Mouse (Mus musculus): ENCODE results near the gene Pcyt1a. TPM values are rescaled to one million over a fixed set of nuclear protein-coding genes. Genes with fewer than 3 reads are reported as not detected.

Gene Pcyt1a
- 46.9 and 50.5 TPM in 2 replicates for polyA plus RNA-seq (2015; fragmentation: Nextera tagmentation; extraction: Ambion mirVana)

GRCm38 (mm10) chr16:32430474-32431046 is at the start of gene Pcyt1a:
Pcyt1a (plus strand) TSS chr16:32430921.
- Histone ChIP-seq H3K4me3 (ENCODE audit: low read length) (peak within 1 kb of the TSS; percentile 68), H3K9ac (ENCODE audit: low read depth, low read length) (peak within 1 kb of the TSS; percentile 83), H3K4me1 (ENCODE audit: control insufficient read depth, insufficient read depth, low read depth, low read length) (peaks cover 16% of the 10 kb centered on the region), H3K36me3 (ENCODE audit: control insufficient read depth, insufficient read depth, low read length) (no peaks in the 10 kb centered on the region), H3K27me3 (replicated peaks; ENCODE audit: control insufficient read depth, insufficient read depth, low read length) (no peaks in the 10 kb centered on the region), H3K4me2 (ENCODE audit: low read length) (peak within 1 kb of the TSS; percentile 80), H3K9me3 (ENCODE audit: control insufficient read depth, low read length) (no peaks in the 10 kb centered on the region), H3K27ac (ENCODE audit: low read depth, low read length) (peak within 1 kb of the TSS; percentile 92)
- under 1% methylated on average over 54 of the region's 54 CpGs for WGBS
- peak; percentile 99 for ATAC-seq

GRCm38 (mm10) chr16:32382901-32383300 is 47.8 kb upstream of the Pcyt1a start:
- H3K36me3 ChIP-seq (ENCODE audit: control insufficient read depth, insufficient read depth, low read length) = peaks cover 41% of the 10 kb centered on the region
- no peaks in the 10 kb centered on the region for H3K27me3 ChIP-seq (replicated peaks; ENCODE audit: control insufficient read depth, insufficient read depth, low read length)
- no peak overlapping the region for H3K27ac ChIP-seq (ENCODE audit: low read depth, low read length)
- ATAC-seq = no peak
- H3K4me2 ChIP-seq (ENCODE audit: low read length) = no peak overlapping the region
- H3K4me3 ChIP-seq (ENCODE audit: low read length) = no peak overlapping the region
- no peaks in the 10 kb centered on the region for H3K4me1 ChIP-seq (ENCODE audit: control insufficient read depth, insufficient read depth, low read depth, low read length)
- H3K9ac ChIP-seq (ENCODE audit: low read depth, low read length) = no peak overlapping the region
- H3K9me3 ChIP-seq (ENCODE audit: control insufficient read depth, low read length) = no peaks in the 10 kb centered on the region

GRCm38 (mm10) chr16:32384885-32385284 is 45.8 kb upstream of the Pcyt1a start:
- ATAC-seq = no peak
- Histone ChIP-seq H3K9me3 (ENCODE audit: control insufficient read depth, low read length) (no peaks in the 10 kb centered on the region), H3K4me3 (ENCODE audit: low read length) (no peak overlapping the region), H3K36me3 (ENCODE audit: control insufficient read depth, insufficient read depth, low read length) (peaks cover 28% of the 10 kb centered on the region), H3K4me1 (ENCODE audit: control insufficient read depth, insufficient read depth, low read depth, low read length) (no peaks in the 10 kb centered on the region), H3K4me2 (ENCODE audit: low read length) (no peak overlapping the region), H3K27ac (ENCODE audit: low read depth, low read length) (no peak overlapping the region), H3K9ac (ENCODE audit: low read depth, low read length) (no peak overlapping the region), H3K27me3 (replicated peaks; ENCODE audit: control insufficient read depth, insufficient read depth, low read length) (no peaks in the 10 kb centered on the region)
- 87% methylated on average over 2 of the region's 2 CpGs for WGBS

DNA sequence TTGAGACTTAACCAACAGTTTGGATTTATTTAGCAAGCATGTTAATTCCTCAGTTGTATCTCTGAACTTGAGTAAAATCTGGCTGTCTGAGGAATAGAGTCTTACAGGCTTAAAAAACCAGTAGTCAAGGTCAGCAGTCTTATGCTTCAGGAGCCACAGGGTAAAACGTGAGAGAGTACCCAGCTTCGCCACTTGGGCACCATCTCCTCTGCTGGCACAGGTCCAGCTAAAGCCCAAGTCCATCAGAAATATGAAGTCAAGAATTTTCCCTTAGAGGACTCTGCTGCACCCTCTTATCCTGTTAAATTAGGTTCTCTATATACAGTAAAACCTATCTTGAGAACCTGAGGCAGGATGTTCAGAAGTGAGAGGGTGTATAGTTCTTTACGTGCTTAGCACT is 43.9 kb upstream of the Pcyt1a start:
- Histone ChIP-seq H3K4me1 (ENCODE audit: control insufficient read depth, insufficient read depth, low read depth, low read length) (no peaks in the 10 kb centered on the region), H3K36me3 (ENCODE audit: control insufficient read depth, insufficient read depth, low read length) (peaks cover 26% of the 10 kb centered on the region), H3K27ac (ENCODE audit: low read depth, low read length) (no peak overlapping the region), H3K9ac (ENCODE audit: low read depth, low read length) (no peak overlapping the region), H3K4me3 (ENCODE audit: low read length) (no peak overlapping the region), H3K27me3 (replicated peaks; ENCODE audit: control insufficient read depth, insufficient read depth, low read length) (no peaks in the 10 kb centered on the region), H3K9me3 (ENCODE audit: control insufficient read depth, low read length) (no peaks in the 10 kb centered on the region), H3K4me2 (ENCODE audit: low read length) (no peak overlapping the region)
- no peak for ATAC-seq
- 81% methylated on average over 3 of the region's 3 CpGs for WGBS

DNA sequence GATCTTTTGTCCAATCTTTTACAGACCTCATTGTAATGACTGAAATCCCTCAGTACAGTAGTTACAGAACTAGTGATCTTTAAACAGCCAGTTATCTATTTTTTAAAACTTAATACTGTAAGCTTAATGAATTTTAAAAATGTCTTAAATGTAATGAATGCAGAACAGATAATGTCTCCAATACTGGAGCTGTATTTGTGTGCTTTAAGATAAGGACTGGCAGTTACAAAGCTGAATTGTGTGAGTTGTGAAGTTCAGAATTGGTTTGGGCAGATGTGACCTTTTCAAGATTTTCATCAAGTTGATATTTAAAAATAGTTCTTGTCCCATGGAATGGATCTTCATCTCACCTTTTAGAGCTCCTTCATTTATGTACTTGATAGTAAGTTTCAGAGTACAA is 41.7 kb upstream of the Pcyt1a start:
- Histone ChIP-seq H3K9me3 (ENCODE audit: control insufficient read depth, low read length) (no peaks in the 10 kb centered on the region), H3K27me3 (replicated peaks; ENCODE audit: control insufficient read depth, insufficient read depth, low read length) (no peaks in the 10 kb centered on the region), H3K36me3 (ENCODE audit: control insufficient read depth, insufficient read depth, low read length) (peaks cover 18% of the 10 kb centered on the region), H3K9ac (ENCODE audit: low read depth, low read length) (no peak overlapping the region), H3K4me2 (ENCODE audit: low read length) (no peak overlapping the region), H3K27ac (ENCODE audit: low read depth, low read length) (no peak overlapping the region), H3K4me1 (ENCODE audit: control insufficient read depth, insufficient read depth, low read depth, low read length) (no peaks in the 10 kb centered on the region), H3K4me3 (ENCODE audit: low read length) (no peak overlapping the region)
- no peak for ATAC-seq

- H3K27ac ChIP-seq (ENCODE audit: low read depth, low read length) = no peak overlapping the region
- ATAC-seq = no peak
- H3K4me3 ChIP-seq (ENCODE audit: low read length) = no peak overlapping the region
- H3K36me3 ChIP-seq (ENCODE audit: control insufficient read depth, insufficient read depth, low read length) = peaks cover 16% of the 10 kb centered on the region
- 94% methylated on average over 3 of the region's 3 CpGs for WGBS
- no peak overlapping the region for H3K9ac ChIP-seq (ENCODE audit: low read depth, low read length)
- no peak overlapping the region for H3K4me2 ChIP-seq (ENCODE audit: low read length)
- H3K4me1 ChIP-seq (ENCODE audit: control insufficient read depth, insufficient read depth, low read depth, low read length) = no peaks in the 10 kb centered on the region
- H3K27me3 ChIP-seq (replicated peaks; ENCODE audit: control insufficient read depth, insufficient read depth, low read length) = no peaks in the 10 kb centered on the region
- no peaks in the 10 kb centered on the region for H3K9me3 ChIP-seq (ENCODE audit: control insufficient read depth, low read length)
These were observed 40.9 kb upstream of the Pcyt1a start for GRCm38 (mm10) chr16:32389841-32390240.

DNA sequence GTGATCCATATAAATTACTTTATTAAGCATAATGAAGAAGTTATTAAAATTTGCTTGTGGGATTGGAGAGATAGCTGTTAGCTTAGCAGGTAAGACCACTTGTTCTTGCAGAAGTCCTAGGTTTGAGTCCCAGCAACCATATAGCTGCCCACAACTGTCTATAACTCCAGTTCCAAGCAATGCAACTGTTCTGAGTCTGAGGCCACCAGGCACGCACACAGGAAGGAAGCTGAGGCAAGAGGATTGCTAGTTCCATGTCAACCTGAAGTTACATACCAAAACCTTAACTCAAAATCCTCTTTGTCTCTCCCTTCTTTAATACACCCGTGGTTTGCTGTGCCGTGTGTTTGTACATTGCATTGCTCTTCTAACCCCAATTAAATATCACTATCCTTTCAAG is 39.8 kb upstream of the Pcyt1a start:
- Histone ChIP-seq H3K27ac (ENCODE audit: low read depth, low read length) (no peak overlapping the region), H3K4me1 (ENCODE audit: control insufficient read depth, insufficient read depth, low read depth, low read length) (no peaks in the 10 kb centered on the region), H3K9ac (ENCODE audit: low read depth, low read length) (no peak overlapping the region), H3K4me3 (ENCODE audit: low read length) (no peak overlapping the region), H3K4me2 (ENCODE audit: low read length) (no peak overlapping the region), H3K27me3 (replicated peaks; ENCODE audit: control insufficient read depth, insufficient read depth, low read length) (no peaks in the 10 kb centered on the region), H3K9me3 (ENCODE audit: control insufficient read depth, low read length) (no peaks in the 10 kb centered on the region), H3K36me3 (ENCODE audit: control insufficient read depth, insufficient read depth, low read length) (peaks cover 12% of the 10 kb centered on the region)
- ATAC-seq = no peak
- 91% methylated on average over 3 of the region's 3 CpGs for whole genome bisulfite sequencing

DNA sequence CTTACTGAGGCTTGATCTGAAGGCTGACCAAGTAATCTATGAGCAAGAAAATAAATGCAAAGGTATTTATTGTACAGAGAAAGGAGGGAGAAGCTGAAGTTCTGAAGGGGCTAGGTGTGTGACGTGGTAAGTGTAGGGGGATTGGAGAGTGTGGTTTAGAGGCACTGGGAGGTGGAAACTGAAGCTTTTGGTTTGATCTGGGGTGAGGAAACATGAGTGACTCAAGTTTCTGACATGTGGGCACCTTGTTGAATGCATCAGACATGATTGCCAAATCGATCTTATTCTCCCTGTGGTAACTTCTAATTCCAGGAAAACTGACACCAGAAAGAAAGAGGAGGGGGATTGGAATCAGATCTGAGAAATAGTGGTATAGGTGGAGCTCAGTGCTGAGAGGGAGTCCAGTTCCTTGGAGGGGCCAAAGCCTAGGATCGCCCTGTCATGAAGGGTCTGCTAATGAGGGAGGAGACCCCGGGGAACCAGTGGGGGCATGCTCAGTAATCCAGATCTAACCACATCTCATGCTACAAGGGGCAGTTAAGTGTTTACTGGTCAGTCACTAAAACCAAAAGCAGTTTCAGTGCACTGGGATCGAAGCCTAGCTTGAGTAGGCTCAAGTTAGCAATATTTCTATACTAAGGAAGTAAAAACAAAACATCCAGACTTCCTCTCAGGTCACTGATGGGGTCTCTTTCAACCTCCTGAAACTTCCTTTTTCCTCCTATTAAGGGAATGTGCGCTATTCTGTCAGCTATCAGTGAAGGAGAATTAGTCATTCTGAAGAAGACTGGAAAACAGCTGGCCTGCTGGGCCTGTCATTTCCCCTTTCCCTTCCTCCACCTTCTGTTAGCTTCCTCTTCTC is 34.8 kb upstream of the Pcyt1a start:
- no peak overlapping the region for H3K4me2 ChIP-seq (ENCODE audit: low read length)
- H3K27ac ChIP-seq (ENCODE audit: low read depth, low read length) = no peak overlapping the region
- H3K4me3 ChIP-seq (ENCODE audit: low read length) = no peak overlapping the region
- no peaks in the 10 kb centered on the region for H3K9me3 ChIP-seq (ENCODE audit: control insufficient read depth, low read length)
- no peak for ATAC-seq
- WGBS = 73% methylated on average over 6 of the region's 6 CpGs
- H3K4me1 ChIP-seq (ENCODE audit: control insufficient read depth, insufficient read depth, low read depth, low read length) = no peaks in the 10 kb centered on the region
- H3K27me3 ChIP-seq (replicated peaks; ENCODE audit: control insufficient read depth, insufficient read depth, low read length) = no peaks in the 10 kb centered on the region
- peaks cover 2% of the 10 kb centered on the region; the same call in 1 of the 2 replicates for H3K36me3 ChIP-seq (ENCODE audit: control insufficient read depth, insufficient read depth, low read length)
- no peak overlapping the region for H3K9ac ChIP-seq (ENCODE audit: low read depth, low read length)

GRCm38 (mm10) chr16:32396541-32396835 is 34.2 kb upstream of the Pcyt1a start:
- WGBS = 54% methylated on average over 3 of the region's 3 CpGs
- ATAC-seq = no peak
- H3K9ac ChIP-seq (ENCODE audit: low read depth, low read length) = no peak overlapping the region
- no peaks in the 10 kb centered on the region for H3K27me3 ChIP-seq (replicated peaks; ENCODE audit: control insufficient read depth, insufficient read depth, low read length)
- no peaks in the 10 kb centered on the region for H3K4me1 ChIP-seq (ENCODE audit: control insufficient read depth, insufficient read depth, low read depth, low read length)
- no peak overlapping the region for H3K4me2 ChIP-seq (ENCODE audit: low read length)
- no peak overlapping the region for H3K4me3 ChIP-seq (ENCODE audit: low read length)
- no peaks in the 10 kb centered on the region for H3K36me3 ChIP-seq (ENCODE audit: control insufficient read depth, insufficient read depth, low read length)
- no peaks in the 10 kb centered on the region for H3K9me3 ChIP-seq (ENCODE audit: control insufficient read depth, low read length)
- no peak overlapping the region for H3K27ac ChIP-seq (ENCODE audit: low read depth, low read length)

Data from hindbrain, embryonic 16.5 days (tissue).